Mouse (Mus musculus): ENCODE results near the gene Gpc3. TPM values are rescaled to one million over a fixed set of nuclear protein-coding genes. Genes with fewer than 3 reads are reported as not detected.
"Not testable (repeated sequence)": the region's sequence is repeated elsewhere in the genome, so short reads cannot be mapped to it uniquely, and the experiment has no call there.

Gene Gpc3
- polyA plus RNA-seq, 1 experiment: 2.8 TPM

DNA sequence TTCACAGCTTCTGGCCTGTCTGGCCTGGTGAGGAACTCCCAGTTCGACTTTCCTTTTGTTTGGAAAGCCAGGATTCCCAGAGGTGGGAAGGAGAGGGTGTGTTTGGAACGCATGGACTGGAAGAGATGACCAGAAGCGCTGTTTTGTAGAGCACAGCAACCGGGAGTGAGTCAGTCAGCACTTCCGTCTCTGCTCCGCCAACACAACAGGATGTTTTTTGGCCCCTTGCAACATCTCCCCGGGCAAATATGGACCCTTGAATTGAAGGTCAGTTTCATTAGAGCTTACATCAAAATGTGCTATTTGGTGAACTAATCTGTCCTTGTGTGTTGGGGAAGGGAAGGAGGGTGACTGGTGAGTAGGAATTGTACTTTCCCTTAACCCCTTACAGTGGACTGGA lies 340.7 kb downstream of the Gpc3 start:
- 56% methylated on average over 7 of the region's 7 CpGs for WGBS
- no peak for TF ChIP-seq POLR2A (IDR thresholded peaks at IDR 0.05; ENCODE audit: borderline replicate concordance, insufficient read depth, low read length)
- TF ChIP-seq CTCF (IDR thresholded peaks at IDR 0.05; ENCODE audit: borderline replicate concordance, insufficient read depth, low read depth, low read length): no peak
- no peak for DNase-seq

GRCm38 (mm10) chrX:52261991-52262390 lies 351.8 kb downstream of the Gpc3 start:
- 81% methylated on average over 11 of the region's 11 CpGs for WGBS
- no peaks in the 10 kb centered on the region for H3K4me1 ChIP-seq (ENCODE audit: control insufficient read depth, insufficient read depth, low read length)
- no peak overlapping the region for H3K4me3 ChIP-seq (replicated peaks; ENCODE audit: insufficient read depth, low read depth, low read length)
- TF ChIP-seq POLR2A (IDR thresholded peaks at IDR 0.05; ENCODE audit: borderline replicate concordance, insufficient read depth, low read length) (no peak), CTCF (IDR thresholded peaks at IDR 0.05; ENCODE audit: borderline replicate concordance, insufficient read depth, low read depth, low read length) (no peak)
- no peak for DNase-seq
- H3K27me3 ChIP-seq (ENCODE audit: control insufficient read depth, insufficient read depth, low read length): no peaks in the 10 kb centered on the region
- H3K27ac ChIP-seq (ENCODE audit: insufficient read depth, low read length): no peak overlapping the region

More for the DNA sequence above, 340.7 kb downstream of the Gpc3 start:
- Histone ChIP-seq H3K4me3 (replicated peaks; ENCODE audit: insufficient read depth, low read depth, low read length) (no peak overlapping the region), H3K27me3 (ENCODE audit: control insufficient read depth, insufficient read depth, low read length) (no peaks in the 10 kb centered on the region), H3K4me1 (ENCODE audit: control insufficient read depth, insufficient read depth, low read length) (no peaks in the 10 kb centered on the region), H3K27ac (ENCODE audit: insufficient read depth, low read length) (no peak overlapping the region)

- Histone ChIP-seq H3K27ac (ENCODE audit: insufficient read depth, low read length) (no peak overlapping the region), H3K4me3 (replicated peaks; ENCODE audit: insufficient read depth, low read depth, low read length) (no peak overlapping the region), H3K4me1 (ENCODE audit: control insufficient read depth, insufficient read depth, low read length) (no peaks in the 10 kb centered on the region), H3K27me3 (ENCODE audit: control insufficient read depth, insufficient read depth, low read length) (no peaks in the 10 kb centered on the region)
- peak in 1 of 2 experiments; percentile 3 for DNase-seq
- TF ChIP-seq POLR2A (IDR thresholded peaks at IDR 0.05; ENCODE audit: borderline replicate concordance, insufficient read depth, low read length): no peak
- no peak for TF ChIP-seq CTCF (IDR thresholded peaks at IDR 0.05; ENCODE audit: borderline replicate concordance, insufficient read depth, low read depth, low read length)
- WGBS: 26% methylated on average over 7 of the region's 7 CpGs
Measured at GRCm38 (mm10) chrX:52261546-52261945, 352.2 kb downstream of the Gpc3 start.

DNA sequence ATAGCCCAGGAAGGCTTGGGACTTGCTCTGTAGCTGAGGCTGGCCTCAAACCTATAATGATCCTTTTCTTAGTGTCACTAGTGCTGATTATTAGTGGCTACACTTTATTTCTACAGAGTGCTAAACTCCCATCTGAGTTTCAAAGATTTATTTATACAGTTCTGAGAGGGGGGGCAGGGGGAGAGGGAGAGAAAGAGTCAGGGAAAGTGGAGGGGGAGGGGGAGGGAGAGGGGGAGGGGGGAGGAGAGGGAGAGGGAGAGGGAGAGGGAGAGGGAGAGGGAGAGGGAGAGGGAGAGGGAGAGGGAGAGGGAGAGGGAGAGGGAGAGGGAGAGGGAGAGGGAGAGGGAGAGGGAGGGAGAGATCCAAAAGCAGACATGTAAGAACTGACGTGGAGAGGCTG lies 354.0 kb downstream of the Gpc3 start:
- H3K4me1 ChIP-seq (ENCODE audit: control insufficient read depth, insufficient read depth, low read length); DNase-seq; H3K27me3 ChIP-seq (ENCODE audit: control insufficient read depth, insufficient read depth, low read length); H3K27ac ChIP-seq (ENCODE audit: insufficient read depth, low read length); H3K4me3 ChIP-seq (replicated peaks; ENCODE audit: insufficient read depth, low read depth, low read length): not testable (repeated sequence)
- WGBS: 43% methylated on average over 1 of the region's 1 CpGs

DNA sequence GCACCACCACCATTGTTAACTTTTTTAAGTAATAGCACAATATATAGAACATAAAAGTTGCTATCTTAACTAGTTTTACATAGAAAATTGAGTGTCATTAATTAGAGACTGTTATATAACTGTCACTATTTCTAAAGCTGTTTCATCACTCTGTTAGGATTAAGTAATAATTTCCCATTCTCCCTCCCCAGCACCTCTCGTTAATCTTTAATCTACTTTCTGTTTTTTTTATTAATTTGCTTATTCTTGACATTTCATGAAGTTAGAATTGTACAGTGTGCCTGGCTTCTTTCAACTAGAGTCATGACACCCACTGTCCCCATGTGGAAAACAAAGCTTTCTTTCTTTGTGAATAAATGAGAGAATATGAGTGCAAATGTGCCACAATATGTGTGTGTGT lies 359.2 kb downstream of the Gpc3 start:
- H3K27ac ChIP-seq (ENCODE audit: insufficient read depth, low read length): no peak overlapping the region
- H3K27me3 ChIP-seq (ENCODE audit: control insufficient read depth, insufficient read depth, low read length): no peaks in the 10 kb centered on the region
- no peak for DNase-seq
- TF ChIP-seq CTCF (IDR thresholded peaks at IDR 0.05; ENCODE audit: borderline replicate concordance, insufficient read depth, low read depth, low read length) (no peak), POLR2A (IDR thresholded peaks at IDR 0.05; ENCODE audit: borderline replicate concordance, insufficient read depth, low read length) (no peak)
- no peaks in the 10 kb centered on the region for H3K4me1 ChIP-seq (ENCODE audit: control insufficient read depth, insufficient read depth, low read length)
- 74% methylated on average over 1 of the region's 1 CpGs for WGBS
- H3K4me3 ChIP-seq (replicated peaks; ENCODE audit: insufficient read depth, low read depth, low read length): no peak overlapping the region

DNA sequence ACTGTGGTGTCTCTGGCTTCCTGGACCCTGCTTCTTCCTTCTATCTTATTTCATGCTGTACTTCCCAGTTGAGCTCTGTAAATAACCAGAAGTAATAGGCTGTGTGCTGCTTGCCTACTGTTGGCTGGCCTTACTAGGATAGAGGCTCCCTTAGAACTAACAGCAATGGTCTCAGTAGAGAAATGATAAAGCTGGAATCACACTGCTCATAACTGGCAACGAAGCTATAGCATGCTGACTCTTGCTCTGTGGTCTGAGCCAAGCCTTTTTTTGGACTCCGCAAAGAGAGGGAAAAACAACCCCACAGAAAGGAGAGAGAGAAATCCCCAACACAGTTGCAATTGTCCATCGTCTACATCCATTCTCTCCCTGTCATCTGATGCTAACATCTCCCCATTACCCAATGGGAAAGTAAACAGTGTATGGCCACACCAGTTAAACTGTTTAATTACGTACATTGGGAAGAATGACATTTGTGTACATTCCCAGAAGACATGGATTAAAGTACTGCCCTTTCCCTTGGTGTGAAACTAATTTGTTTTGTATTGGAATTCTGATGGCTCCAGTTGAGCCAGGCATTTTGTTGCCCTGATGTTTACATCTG lies 368.0 kb downstream of the Gpc3 start:
- Histone ChIP-seq H3K27me3 (ENCODE audit: control insufficient read depth, insufficient read depth, low read length) (no peaks in the 10 kb centered on the region), H3K27ac (ENCODE audit: insufficient read depth, low read length) (no peak overlapping the region), H3K4me3 (replicated peaks; ENCODE audit: insufficient read depth, low read depth, low read length) (no peak overlapping the region), H3K4me1 (ENCODE audit: control insufficient read depth, insufficient read depth, low read length) (no peaks in the 10 kb centered on the region)
- whole genome bisulfite sequencing: 37% methylated on average over 4 of the region's 4 CpGs
- no peak for TF ChIP-seq POLR2A (IDR thresholded peaks at IDR 0.05; ENCODE audit: borderline replicate concordance, insufficient read depth, low read length)
- TF ChIP-seq CTCF (IDR thresholded peaks at IDR 0.05; ENCODE audit: borderline replicate concordance, insufficient read depth, low read depth, low read length): no peak
- DNase-seq: no peak

- DNase-seq: no peak
- no peak overlapping the region for H3K27ac ChIP-seq (ENCODE audit: insufficient read depth, low read length)
- TF ChIP-seq POLR2A (IDR thresholded peaks at IDR 0.05; ENCODE audit: borderline replicate concordance, insufficient read depth, low read length) (no peak), CTCF (IDR thresholded peaks at IDR 0.05; ENCODE audit: borderline replicate concordance, insufficient read depth, low read depth, low read length) (no peak)
- H3K4me3 ChIP-seq (replicated peaks; ENCODE audit: insufficient read depth, low read depth, low read length): no peak overlapping the region
- no peaks in the 10 kb centered on the region for H3K4me1 ChIP-seq (ENCODE audit: control insufficient read depth, insufficient read depth, low read length)
- no peaks in the 10 kb centered on the region for H3K27me3 ChIP-seq (ENCODE audit: control insufficient read depth, insufficient read depth, low read length)
- 91% methylated on average over 4 of the region's 4 CpGs for WGBS
Measured at GRCm38 (mm10) chrX:52237470-52237869, 376.3 kb downstream of the Gpc3 start.

GRCm38 (mm10) chrX:52231984-52232383 lies 381.8 kb downstream of the Gpc3 start:
- DNase-seq: no peak
- no peak overlapping the region for H3K4me3 ChIP-seq (replicated peaks; ENCODE audit: insufficient read depth, low read depth, low read length)
- TF ChIP-seq CTCF (IDR thresholded peaks at IDR 0.05; ENCODE audit: borderline replicate concordance, insufficient read depth, low read depth, low read length) (no peak), POLR2A (IDR thresholded peaks at IDR 0.05; ENCODE audit: borderline replicate concordance, insufficient read depth, low read length) (no peak)
- no peaks in the 10 kb centered on the region for H3K4me1 ChIP-seq (ENCODE audit: control insufficient read depth, insufficient read depth, low read length)
- H3K27me3 ChIP-seq (ENCODE audit: control insufficient read depth, insufficient read depth, low read length): no peaks in the 10 kb centered on the region
- no peak overlapping the region for H3K27ac ChIP-seq (ENCODE audit: insufficient read depth, low read length)
- WGBS: 77% methylated on average over 7 of the region's 7 CpGs

Data from cerebellum, adult 2 months (tissue).